Mouse (Mus musculus): Measurements from ENCODE around the gene Oca2. TPM values are rescaled to one million over a fixed set of nuclear protein-coding genes. Genes with fewer than 3 reads are reported as not detected.

The Oca2 gene
- total RNA-seq, 1 experiment: not detected

- Histone ChIP-seq H3K9ac (ENCODE audit: insufficient read depth, low read depth, low read length, poor library complexity, severe bottlenecking) (no peak overlapping the region), H3K9me3 (ENCODE audit: control insufficient read depth, insufficient read depth, low read depth, low read length) (no peaks in the 10 kb centered on the region), H3K27ac (ENCODE audit: insufficient read depth, low read depth, low read length, poor library complexity, severe bottlenecking) (no peak overlapping the region), H3K36me3 (ENCODE audit: control insufficient read depth, insufficient read depth, low read length, poor library complexity, severe bottlenecking) (no peaks in the 10 kb centered on the region), H3K4me1 (ENCODE audit: control insufficient read depth in 2 of 2, insufficient read depth in 2 of 2, low read length in 2 of 2, poor library complexity in 1 of 2) (peaks cover 0 to 4% of the 10 kb centered on the region in 2 experiments; a peak in 1 of 4 replicates), H3K4me3 (ENCODE audit: insufficient read depth in 1 of 2, low read depth in 1 of 2, low read length in 2 of 2, poor library complexity in 1 of 2, severe bottlenecking in 1 of 2) (no peak overlapping the region)
- TF ChIP-seq HCFC1 (IDR thresholded peaks at IDR 0.05; ENCODE audit: borderline replicate concordance, insufficient read depth, low read length): no peak
- TF ChIP-seq MAFK (IDR thresholded peaks at IDR 0.05; ENCODE audit: insufficient read depth, low read depth, low read length): no peak
- no peak for TF ChIP-seq ZC3H11A (IDR thresholded peaks at IDR 0.05; ENCODE audit: borderline replicate concordance, low read depth, low read length)
- no peak for TF ChIP-seq CHD2 (IDR thresholded peaks at IDR 0.05; ENCODE audit: low read depth, low read length)
- no peak for TF ChIP-seq ZNF384 (IDR thresholded peaks at IDR 0.05; ENCODE audit: low read depth, low read length)
- in situ Hi-C loops (cut with MboI; ENCODE audit: low sequenced_read_pairs in 2 of 2, unreplicated experiment in 2 of 2): no loop called here
- DNase-seq (ENCODE audit: low read depth, low spot score): no peak
These were observed 184.0 kb downstream of the Oca2 start for GRCm38 (mm10) chr7:56423548-56423947.

- H3K27ac ChIP-seq (ENCODE audit: insufficient read depth, low read depth, low read length, poor library complexity, severe bottlenecking): no peak overlapping the region
- in situ Hi-C loops (cut with MboI; ENCODE audit: low sequenced_read_pairs in 2 of 2, unreplicated experiment in 2 of 2): no loop called here
- no peaks in the 10 kb centered on the region for H3K36me3 ChIP-seq (ENCODE audit: control insufficient read depth, insufficient read depth, low read length, poor library complexity, severe bottlenecking)
- no peak overlapping the region for H3K9ac ChIP-seq (ENCODE audit: insufficient read depth, low read depth, low read length, poor library complexity, severe bottlenecking)
- no peaks in the 10 kb centered on the region for H3K4me1 ChIP-seq (ENCODE audit: control insufficient read depth in 2 of 2, insufficient read depth in 2 of 2, low read length in 2 of 2, poor library complexity in 1 of 2)
- no peak overlapping the region for H3K4me3 ChIP-seq (ENCODE audit: insufficient read depth in 1 of 2, low read depth in 1 of 2, low read length in 2 of 2, poor library complexity in 1 of 2, severe bottlenecking in 1 of 2)
- no peaks in the 10 kb centered on the region for H3K9me3 ChIP-seq (ENCODE audit: control insufficient read depth, insufficient read depth, low read depth, low read length)
- no peak for DNase-seq (ENCODE audit: low read depth, low spot score)
- no peak for TF ChIP-seq CHD2 (IDR thresholded peaks at IDR 0.05; ENCODE audit: low read depth, low read length)
- TF ChIP-seq HCFC1 (IDR thresholded peaks at IDR 0.05; ENCODE audit: borderline replicate concordance, insufficient read depth, low read length): no peak
- TF ChIP-seq ZC3H11A (IDR thresholded peaks at IDR 0.05; ENCODE audit: borderline replicate concordance, low read depth, low read length): no peak
- no peak for TF ChIP-seq ZNF384 (IDR thresholded peaks at IDR 0.05; ENCODE audit: low read depth, low read length)
- no peak for TF ChIP-seq MAFK (IDR thresholded peaks at IDR 0.05; ENCODE audit: insufficient read depth, low read depth, low read length)
These were observed 221.4 kb downstream of the Oca2 start for GRCm38 (mm10) chr7:56460814-56461520.

- no peak overlapping the region for H3K4me3 ChIP-seq (ENCODE audit: insufficient read depth in 1 of 2, low read depth in 1 of 2, low read length in 2 of 2, poor library complexity in 1 of 2, severe bottlenecking in 1 of 2)
- H3K9ac ChIP-seq (ENCODE audit: insufficient read depth, low read depth, low read length, poor library complexity, severe bottlenecking): no peak overlapping the region
- TF ChIP-seq ZC3H11A (IDR thresholded peaks at IDR 0.05; ENCODE audit: borderline replicate concordance, low read depth, low read length) (no peak), HCFC1 (IDR thresholded peaks at IDR 0.05; ENCODE audit: borderline replicate concordance, insufficient read depth, low read length) (no peak), MAFK (IDR thresholded peaks at IDR 0.05; ENCODE audit: insufficient read depth, low read depth, low read length) (no peak), CHD2 (IDR thresholded peaks at IDR 0.05; ENCODE audit: low read depth, low read length) (no peak)
- H3K27ac ChIP-seq (ENCODE audit: insufficient read depth, low read depth, low read length, poor library complexity, severe bottlenecking): no peak overlapping the region
- no peaks in the 10 kb centered on the region for H3K9me3 ChIP-seq (ENCODE audit: control insufficient read depth, insufficient read depth, low read depth, low read length)
- DNase-seq (ENCODE audit: low read depth, low spot score): no peak
- H3K4me1 ChIP-seq (ENCODE audit: control insufficient read depth in 2 of 2, insufficient read depth in 2 of 2, low read length in 2 of 2, poor library complexity in 1 of 2): no peaks in the 10 kb centered on the region
- no peaks in the 10 kb centered on the region for H3K36me3 ChIP-seq (ENCODE audit: control insufficient read depth, insufficient read depth, low read length, poor library complexity, severe bottlenecking)
- in situ Hi-C loops (cut with MboI; ENCODE audit: low sequenced_read_pairs in 2 of 2, unreplicated experiment in 2 of 2): no loop called here
These were observed 258.7 kb downstream of the Oca2 start for GRCm38 (mm10) chr7:56498242-56498641.

- in situ Hi-C loops (cut with MboI; ENCODE audit: low sequenced_read_pairs in 2 of 2, unreplicated experiment in 2 of 2): no loop called here
- H3K27ac ChIP-seq (ENCODE audit: insufficient read depth, low read depth, low read length, poor library complexity, severe bottlenecking): no peak overlapping the region
- no peaks in the 10 kb centered on the region for H3K4me1 ChIP-seq (ENCODE audit: control insufficient read depth in 2 of 2, insufficient read depth in 2 of 2, low read length in 2 of 2, poor library complexity in 1 of 2)
- no peaks in the 10 kb centered on the region for H3K9me3 ChIP-seq (ENCODE audit: control insufficient read depth, insufficient read depth, low read depth, low read length)
- no peak for DNase-seq (ENCODE audit: low read depth, low spot score)
- H3K4me3 ChIP-seq (ENCODE audit: insufficient read depth in 1 of 2, low read depth in 1 of 2, low read length in 2 of 2, poor library complexity in 1 of 2, severe bottlenecking in 1 of 2): no peak overlapping the region
- H3K36me3 ChIP-seq (ENCODE audit: control insufficient read depth, insufficient read depth, low read length, poor library complexity, severe bottlenecking): no peaks in the 10 kb centered on the region
- no peak overlapping the region for H3K9ac ChIP-seq (ENCODE audit: insufficient read depth, low read depth, low read length, poor library complexity, severe bottlenecking)
- TF ChIP-seq CHD2 (IDR thresholded peaks at IDR 0.05; ENCODE audit: low read depth, low read length): no peak
- TF ChIP-seq MAFK (IDR thresholded peaks at IDR 0.05; ENCODE audit: insufficient read depth, low read depth, low read length): no peak
- no peak for TF ChIP-seq HCFC1 (IDR thresholded peaks at IDR 0.05; ENCODE audit: borderline replicate concordance, insufficient read depth, low read length)
- no peak for TF ChIP-seq ZC3H11A (IDR thresholded peaks at IDR 0.05; ENCODE audit: borderline replicate concordance, low read depth, low read length)
- no peak for TF ChIP-seq ZNF384 (IDR thresholded peaks at IDR 0.05; ENCODE audit: low read depth, low read length)
These were observed 259.8 kb downstream of the Oca2 start for GRCm38 (mm10) chr7:56499319-56499718.

All from ES-E14 (cell line).